Mouse (Mus musculus): ENCODE data around the gene Osbpl8.

The Osbpl8 gene

DNA sequence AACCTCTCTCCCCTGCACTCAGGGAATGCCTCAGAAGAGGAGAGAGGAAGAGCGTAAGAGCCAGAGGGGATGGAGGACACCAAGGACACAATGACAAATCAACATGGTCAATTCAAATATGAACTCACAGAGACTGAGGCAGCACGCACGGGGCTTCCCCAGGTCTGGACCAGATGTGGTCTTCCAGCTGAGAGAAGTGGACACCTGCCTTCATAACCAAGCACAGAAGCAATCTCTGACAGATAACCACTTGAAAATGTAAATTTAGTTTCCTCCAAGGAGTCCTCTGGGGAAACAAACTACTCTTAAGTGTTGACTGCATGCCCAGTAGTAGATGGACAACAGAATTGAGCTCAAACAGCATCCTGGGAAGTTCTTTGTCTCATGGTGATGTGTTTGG lies 9.5 kb upstream of the Osbpl8 start:
- no peak for DNase-seq (ENCODE audit: low read depth, low spot score)

DNA sequence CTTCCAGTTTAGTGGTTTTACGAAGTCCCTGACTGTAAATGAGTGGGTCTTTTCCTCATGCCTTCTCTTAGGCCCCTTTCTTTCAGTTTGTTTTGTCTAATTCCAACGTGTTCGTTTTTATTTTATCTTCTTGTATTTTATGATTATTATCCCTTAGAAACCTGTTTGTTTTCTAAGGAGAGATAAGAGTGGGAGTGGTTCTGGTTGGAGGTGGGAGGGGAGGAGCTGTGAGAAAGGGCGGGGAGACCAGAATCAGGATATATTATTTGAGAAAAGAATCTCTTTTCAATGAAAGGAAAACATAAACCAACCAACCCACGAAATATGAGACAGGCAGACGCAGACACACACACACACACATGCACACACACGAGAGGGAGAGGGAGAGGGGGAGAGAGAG lies 9.0 kb upstream of the Osbpl8 start:
- DNase-seq (ENCODE audit: low read depth, low spot score): no peak

DNA sequence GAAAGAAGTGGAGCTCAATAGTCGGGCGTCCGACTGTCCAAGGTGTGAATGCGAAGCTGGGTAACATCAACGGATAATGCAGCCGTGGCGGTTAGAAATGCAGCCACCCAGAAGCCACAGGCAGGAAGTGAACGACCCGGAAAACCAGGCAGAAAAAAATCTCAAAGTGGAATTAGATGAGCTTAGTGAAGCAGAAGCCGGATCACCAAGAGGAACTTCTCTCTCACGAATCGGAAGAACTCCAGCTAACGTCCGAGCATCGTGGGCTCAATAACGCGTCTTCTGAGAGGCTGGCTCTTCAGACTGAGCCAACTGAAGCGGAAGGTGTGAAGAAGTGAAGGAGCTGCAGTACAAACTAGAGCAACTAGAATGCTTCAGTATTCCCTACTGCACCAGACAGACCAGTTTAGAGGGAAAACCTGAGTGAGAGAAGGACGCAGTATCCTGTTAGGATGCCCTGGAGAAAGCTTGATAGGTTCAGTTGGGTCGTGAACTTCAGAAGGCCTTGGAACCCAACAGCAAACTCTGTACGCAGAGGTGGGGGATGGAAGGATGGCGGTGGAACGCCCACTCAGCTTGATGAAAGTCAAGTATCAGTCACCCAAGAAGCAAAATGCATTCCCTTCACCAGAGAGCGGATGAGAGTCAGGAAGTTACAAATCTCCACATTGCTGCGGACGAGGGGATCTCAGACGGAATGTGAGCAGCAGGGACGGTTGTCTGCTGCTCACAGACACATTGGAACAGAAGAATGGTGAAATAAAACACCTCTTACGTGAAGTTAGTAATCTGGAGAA lies 8.0 kb upstream of the Osbpl8 start:
- no peak for DNase-seq (ENCODE audit: low read depth, low spot score)

DNA sequence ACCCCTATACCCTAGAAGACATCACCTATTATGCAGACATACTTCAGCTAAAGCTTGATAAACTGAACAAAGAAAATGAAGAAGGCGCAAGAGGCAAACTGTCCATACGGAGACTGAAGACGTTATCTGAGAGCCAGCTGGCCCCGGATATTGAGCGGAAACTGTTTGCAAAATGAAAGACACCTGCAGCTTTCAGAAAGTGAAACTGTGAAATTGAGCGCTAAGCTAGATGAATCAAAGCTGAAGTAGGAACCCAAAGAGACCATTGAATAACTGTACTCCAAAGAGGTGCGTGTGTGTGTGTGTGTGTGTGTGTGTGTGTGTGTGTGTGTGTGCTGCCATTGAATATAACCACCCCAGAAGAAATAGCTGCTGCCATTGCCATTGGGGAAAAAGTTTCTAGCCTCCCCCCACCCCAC lies 7.3 kb upstream of the Osbpl8 start:
- no peak for DNase-seq (ENCODE audit: low read depth, low spot score)

DNA sequence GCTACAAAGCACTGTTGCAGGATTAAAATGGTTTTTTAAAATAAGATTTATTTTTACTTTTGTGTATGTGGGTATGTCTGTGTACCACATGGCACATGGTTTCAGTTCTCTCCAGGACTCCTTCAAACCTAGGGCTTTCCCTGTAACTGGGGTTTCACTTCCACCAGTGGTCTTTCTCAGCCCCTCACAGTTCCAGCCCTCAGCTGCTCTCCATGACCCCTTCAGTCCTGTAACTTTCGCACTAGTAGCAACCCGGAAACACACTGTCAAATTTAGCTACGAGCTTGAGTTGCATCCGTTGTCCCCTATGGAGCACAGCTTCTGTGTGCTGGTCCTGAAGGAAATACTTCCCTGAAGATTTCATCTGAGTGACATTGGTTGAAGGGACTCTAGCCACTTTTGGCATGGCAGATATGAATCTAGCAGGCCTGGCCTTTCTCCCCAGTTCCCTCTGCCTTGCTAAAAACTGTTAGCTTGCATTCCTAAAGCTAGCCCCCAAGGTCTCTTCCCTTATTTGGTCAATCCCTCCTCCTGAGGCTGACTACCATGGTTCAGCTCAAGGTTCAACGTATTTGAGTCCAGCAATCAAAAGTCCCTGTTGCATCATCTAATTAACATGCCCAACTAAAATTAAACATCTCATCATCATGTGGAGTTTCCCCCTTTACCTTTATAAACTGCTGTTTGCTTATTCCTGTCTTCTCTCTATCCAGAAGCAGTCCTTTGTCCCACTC lies 4.6 kb upstream of the Osbpl8 start:
- no peak for DNase-seq (ENCODE audit: low read depth, low spot score)

DNA sequence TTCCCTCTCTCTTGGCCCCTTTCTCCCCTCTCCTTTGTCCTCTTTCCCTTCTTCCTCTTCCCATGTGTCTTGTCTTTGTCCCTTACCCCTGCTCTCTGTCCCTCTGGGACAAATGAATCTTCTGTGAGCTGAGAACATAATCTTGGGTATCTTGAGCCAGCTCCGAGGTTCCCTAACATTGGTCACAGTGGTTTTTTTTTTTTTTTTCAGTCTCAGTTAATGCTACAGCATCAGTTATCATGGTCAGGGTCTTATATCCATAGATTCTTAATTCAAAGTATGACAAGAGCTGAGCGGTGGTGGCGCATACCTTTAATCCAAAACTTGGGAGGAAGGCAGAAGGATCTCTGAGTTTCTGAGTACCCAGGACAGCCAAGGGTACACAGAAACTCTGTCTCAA lies 4.0 kb upstream of the Osbpl8 start:
- DNase-seq (ENCODE audit: low read depth, low spot score): no peak

DNA sequence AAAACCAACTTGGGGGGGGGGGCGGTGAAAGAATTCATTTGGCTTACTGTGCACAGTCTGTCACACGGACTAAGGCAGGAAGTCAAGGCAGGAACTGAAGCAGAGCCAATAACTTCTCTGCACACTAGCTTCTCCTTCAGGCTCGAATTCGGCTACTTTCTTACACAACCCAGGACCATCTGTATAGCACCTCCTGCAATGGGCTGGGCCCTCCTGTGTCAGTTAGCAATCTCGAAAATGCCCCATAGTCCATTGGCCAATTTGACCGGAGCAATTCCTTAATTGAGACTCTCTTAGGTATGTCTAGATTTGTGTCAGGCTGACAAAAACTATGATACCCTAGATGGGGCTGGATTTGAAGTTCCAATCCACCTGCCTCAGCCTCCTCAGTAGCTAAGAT lies 3.2 kb upstream of the Osbpl8 start:
- DNase-seq (ENCODE audit: low read depth, low spot score): no peak

DNA sequence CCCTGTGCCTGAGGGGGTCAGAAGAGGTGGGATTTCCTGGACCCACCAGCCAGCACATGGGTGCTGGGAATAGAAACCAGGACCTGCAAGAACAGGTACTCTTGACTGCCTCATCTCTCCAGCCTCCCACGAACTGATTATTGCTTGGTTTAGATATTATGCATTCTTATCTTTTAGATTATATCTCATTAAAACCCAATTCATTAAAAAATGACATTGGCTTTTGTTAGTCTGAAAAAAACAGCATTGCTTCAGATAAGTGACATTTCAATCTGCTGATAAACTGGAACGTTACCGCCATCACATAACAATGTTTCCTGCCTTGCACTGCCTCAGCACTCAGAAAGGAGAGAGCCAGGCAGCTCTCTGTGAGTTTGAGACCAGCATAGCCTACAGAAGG lies 1.5 kb upstream of the Osbpl8 start:
- no peak for DNase-seq (ENCODE audit: low read depth, low spot score)

DNA sequence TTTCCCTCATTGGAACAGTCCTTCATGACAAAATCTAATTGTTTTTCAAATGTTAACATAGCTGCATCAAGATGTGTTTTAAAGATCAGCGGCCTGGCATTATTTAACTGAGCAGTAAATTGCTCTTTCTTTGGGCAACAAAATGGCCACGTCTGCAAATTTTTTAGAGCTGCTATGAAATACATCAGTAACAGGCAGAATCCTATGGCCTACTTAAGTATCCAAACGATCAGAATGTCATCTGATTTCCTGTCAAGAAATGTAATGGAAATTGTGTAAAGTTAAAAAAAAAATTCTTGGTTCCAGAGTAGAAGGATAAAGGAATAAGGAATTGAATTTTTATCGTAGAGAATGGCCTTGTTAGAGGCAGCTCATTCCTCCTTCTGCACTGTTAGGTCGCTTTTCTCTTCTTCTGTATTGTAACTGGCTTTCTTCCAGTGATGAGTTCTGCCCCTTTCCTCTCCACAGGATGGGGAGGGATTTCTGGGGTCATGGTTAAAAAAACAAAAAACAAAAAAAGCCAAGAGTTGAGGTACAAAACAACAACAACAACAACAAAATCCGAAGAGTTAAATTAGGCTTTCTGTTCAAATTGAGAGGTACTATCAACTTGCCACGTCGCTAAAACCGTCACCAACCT lies 831 bp upstream of the Osbpl8 start:
- no peak for DNase-seq (ENCODE audit: low read depth, low spot score)

DNA sequence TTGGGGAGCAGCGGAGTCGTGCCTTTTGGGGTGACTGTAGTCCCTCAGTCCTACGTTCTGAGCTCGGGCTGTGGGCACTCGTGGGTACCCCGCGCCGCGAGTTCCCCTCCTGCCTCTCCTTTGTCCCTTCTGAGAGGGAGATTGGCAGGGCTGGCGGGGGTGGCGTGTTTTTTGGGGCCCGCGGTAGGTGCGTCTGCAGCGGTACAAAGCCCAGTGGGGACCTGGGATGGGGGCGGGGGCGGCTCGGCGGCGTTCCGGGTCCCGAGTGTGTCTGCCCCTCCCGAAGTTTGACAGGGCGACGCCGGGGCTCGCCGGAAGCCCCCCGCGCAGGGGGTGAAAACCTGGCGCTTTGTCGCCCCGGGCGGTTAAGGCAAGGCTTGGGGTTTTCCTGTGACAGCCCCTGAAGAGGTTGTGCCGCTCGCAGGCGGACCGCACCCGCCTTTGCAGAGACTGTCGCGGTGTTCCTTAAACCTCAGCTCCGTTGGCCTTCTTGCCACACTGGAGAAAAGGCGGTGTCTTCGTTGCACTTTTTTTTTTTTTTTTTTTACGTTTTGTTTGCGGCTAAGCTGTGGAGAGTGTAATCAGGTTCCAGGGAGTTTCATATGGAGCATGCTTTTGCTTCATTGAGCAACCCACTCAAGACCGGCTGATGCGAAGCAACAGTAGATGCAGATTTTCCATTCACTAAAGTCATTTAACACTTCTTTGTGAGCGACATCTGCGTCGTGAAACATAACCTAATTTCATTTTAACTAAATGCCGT lies 848 bp downstream of the Osbpl8 start:
- no peak for DNase-seq (ENCODE audit: low read depth, low spot score)

DNA sequence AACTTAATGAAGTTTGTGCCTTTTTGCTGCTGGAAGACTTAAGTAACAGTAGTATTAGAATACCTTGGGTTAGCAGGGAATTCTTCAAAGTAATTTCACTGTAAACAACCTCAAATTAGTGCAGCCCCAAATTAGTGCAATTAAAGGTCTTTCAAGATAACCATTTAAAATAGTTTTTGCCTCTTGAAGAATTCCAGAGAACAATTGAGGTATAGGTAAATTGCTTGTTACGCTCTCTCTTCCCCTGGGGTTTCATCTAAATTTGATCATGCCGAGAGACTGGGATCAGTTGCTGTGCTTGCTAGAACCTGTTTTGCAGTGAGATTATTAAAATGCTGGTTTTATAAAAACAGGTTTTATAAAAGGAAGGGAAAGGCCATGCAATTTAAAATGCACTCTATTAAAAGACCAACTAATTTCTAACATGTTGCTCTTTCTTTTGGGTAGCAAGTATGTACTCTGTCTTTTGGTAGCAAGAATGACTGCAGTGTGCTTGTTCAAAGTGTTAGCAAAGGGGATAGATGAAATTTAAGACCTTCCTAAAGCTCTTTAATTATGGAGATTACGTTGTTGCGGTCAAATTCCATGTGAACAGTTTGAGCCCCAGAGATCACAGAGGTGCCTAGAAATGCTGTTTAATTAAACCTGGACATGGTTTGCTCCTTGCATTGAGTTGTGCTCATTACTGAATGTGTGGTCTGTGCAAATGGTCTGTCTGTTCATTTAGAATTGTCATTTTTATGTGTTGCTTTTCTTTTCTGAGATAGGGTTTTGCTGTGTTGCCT lies 1.7 kb downstream of the Osbpl8 start:
- no peak for DNase-seq (ENCODE audit: low read depth, low spot score)

DNA sequence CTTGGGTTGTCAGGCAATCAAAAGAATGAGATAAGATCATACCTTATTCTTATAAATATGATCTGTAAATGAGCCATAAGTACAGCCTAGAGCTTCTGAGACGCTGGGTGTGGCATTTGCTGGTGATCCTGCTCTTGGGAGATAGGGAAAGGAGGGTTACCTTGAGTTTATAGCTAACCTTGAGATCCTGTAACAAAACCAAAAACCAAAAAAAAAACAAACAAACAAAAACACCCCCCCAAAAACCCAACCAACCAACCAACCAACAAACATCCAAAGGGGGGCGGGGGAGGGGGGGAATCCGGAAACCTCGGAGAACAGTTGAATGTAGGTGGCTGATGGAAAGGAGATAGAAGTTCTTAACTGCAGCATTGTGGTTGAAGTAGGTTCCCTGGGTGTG lies 2.9 kb downstream of the Osbpl8 start:
- DNase-seq (ENCODE audit: low read depth, low spot score): no peak

DNA sequence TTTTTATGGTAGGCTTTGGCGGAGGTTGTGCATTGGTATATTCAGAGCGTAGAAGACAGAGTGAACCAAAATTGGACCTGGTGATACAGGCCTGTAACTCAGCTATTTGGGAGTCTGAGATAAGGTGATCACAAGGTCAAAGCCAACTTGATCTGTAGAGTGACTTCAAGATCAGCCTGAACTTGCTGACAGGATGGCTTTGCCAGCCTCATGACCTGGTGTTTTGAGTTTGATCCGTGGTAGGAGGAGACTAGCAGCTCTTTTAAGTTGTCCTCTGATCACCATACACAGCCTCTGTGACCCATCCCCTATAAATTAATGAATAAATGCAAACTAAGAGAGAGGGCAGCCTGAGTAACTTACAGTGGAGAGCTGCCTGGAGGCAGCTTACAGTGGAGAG lies 3.8 kb downstream of the Osbpl8 start:
- no peak for DNase-seq (ENCODE audit: low read depth, low spot score)

DNA sequence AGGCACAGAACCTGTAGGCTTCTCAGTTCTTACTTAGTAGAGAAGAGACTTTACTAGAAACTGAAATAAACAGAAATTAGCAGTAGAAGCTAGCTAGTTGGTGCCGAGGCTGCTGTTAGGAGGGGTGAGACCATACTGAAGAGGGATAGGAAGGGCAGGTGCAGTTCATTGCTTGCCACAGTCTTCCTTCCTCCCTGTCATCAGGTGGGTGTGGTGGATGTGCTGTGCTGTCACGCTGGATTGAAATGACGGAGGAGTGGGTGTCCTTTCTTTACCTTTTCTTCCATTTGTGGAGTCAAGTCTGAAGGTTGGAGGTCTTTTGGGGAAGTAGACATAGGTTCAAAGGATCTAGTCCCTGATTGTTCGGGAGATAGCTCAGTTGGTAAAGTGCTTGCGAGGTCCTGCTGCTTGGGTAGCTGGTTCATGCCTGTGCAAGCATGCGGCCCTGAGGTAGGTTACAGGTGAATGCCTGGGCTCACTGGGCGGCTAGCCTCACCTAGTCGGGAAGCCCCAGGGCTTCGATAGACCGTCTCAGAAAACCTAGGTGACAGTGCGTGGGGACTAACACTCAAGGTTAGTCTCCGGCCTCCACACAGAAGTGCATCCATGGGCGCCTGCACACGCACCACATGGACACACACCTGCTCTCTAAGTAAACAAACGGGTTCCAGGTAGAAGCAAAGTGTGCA lies 6.8 kb downstream of the Osbpl8 start:
- no peak for DNase-seq (ENCODE audit: low read depth, low spot score)

DNA sequence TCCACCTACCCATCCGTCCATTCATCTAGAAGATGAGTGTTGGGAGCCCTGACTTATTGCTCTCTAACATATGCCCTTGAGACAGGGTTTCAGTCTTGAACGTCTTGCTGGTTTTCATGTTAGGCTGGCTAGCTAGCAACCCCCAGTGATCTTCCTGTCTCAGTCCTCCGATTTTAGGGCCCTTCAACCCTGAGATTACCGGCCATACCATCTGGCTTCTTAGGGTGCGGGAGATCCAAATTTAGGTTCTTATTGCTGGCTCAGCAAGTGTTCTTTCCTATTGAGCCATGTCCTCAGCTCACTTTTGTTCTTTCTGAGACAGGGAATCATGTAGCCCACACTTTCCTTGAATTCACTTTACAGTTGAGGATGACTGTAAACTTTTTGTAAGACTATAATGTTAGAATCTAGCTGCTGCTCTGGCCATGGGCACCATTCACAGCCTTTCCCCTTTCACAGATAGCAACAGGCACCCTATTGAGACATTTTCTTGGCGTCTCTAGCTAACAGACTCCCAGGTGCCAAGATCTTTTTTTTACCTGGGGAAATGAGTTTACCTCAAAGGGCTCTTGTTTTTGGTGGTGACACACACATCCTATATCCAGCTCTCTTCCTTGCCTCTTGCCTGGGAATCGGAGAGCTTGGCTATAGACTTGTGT lies 9.2 kb downstream of the Osbpl8 start:
- no peak for DNase-seq (ENCODE audit: low read depth, low spot score)

DNA sequence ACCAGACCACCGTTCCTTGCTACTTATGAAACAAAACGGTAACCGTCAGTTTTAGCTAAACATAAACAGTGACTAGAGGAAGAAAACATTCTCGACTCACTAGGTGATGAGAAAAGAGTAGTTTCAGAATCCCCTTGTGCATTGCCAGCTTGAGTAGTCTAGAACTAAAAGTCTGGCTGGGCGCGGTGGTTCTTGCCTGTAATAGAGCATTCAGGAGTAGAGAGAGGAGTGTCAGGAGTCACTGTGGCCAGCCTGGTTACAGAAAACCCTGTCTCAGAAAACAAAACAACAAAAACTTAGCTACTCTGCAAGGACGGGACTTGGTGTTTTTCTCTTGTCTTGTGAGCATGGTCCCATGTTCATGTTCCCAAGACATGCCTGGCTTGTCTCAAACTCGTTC lies 12.8 kb downstream of the Osbpl8 start:
- no peak for DNase-seq (ENCODE audit: low read depth, low spot score)

DNA sequence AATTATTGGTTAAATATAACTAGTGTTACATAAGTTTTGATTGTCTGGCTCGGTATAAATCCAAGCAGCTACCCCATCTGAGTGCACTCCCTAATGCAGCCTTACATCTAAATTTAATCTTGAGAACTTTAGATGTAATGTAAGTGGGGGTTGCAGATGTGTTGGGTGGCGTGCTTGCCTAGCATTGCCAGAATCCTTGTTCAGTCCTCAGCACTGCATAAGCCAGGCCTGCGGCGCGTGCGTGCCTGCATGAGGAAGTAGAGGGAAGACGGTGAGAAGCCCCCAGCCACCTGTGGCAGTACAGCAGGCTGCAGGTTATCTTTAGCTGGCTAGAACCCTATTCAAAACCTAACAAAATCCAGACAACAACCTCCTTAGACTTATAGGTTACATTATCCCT lies 13.5 kb downstream of the Osbpl8 start:
- DNase-seq (ENCODE audit: low read depth, low spot score): no peak

DNA sequence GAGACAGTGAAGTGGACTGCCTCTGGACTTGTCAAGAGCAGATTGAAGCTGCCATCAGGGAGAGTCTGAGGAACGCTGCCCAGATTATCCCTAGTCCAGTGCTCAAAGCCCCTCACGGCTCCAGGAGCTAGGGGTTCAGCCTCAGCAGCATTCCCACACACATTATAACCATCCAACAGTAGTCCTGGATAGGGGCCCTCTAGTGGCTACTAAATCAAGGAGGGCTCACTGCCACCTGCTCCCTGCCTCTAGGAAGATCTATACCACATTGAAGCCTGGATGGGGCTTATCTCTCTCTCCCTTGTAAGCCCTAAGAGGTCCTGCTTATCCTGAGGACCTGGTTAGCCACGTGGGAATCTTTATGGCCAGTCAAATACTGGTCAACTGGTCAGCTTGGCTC lies 16.1 kb downstream of the Osbpl8 start:
- DNase-seq (ENCODE audit: low read depth, low spot score): no peak

DNA sequence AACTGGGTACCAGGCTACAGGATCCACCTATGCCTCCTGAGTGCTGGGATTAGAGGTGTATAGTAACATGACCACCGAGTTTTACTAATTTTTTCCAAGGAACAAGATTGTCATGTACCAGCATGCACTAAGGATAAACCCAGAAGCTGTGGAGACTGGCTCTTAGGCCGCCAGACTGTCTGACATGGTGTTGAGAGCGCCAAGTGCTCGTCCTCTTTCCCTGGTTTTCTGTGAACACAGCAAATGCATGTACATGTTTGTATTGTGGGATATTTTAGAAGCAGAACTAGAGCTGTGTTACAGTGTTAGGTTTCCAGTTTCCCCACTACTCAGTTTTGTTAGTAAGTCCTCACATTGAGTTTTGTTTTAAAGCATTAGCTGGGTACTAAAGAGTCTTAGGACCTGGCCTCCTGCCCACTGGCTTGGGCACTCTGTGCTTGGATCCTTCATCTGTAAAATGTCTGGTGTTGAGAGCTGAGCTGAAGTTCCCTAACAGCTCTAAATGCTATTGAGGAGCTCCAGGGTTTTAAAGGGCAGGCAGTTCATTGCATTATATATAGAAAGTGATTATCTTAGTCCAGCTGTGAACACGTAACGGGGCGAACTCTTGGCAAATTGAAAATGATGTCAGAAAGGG lies 19.2 kb downstream of the Osbpl8 start:
- no peak for DNase-seq (ENCODE audit: low read depth, low spot score)

Measured in retina, adult 2 months (tissue).